Mouse (Mus musculus) intestine, embryonic 15.5 days (tissue): ENCODE data around the gene Ywhaq. TPM values are rescaled to one million over a fixed set of nuclear protein-coding genes. Genes with fewer than 3 reads are reported as not detected.

ENCODE experiments used
- ATAC-seq: fragments of 200-750 bp; cut with Nextera tagmentation; 2 replicates; pipeline ENCODE4 v1.8.0; 2017; ENCODE audit warnings: moderate TSS enrichment, moderate library complexity
- H3K27ac ChIP-seq: fragments of 300-500 bp; sonication (generic); 2 replicates; pipeline ENCODE4 v1.5.1; 2015; ENCODE audit warnings: mild to moderate bottlenecking, inconsistent platforms
- H3K27me3 ChIP-seq: fragments of 300-500 bp; sonication (generic); replicated peaks from 2 replicates; pipeline ENCODE4 v1.6.1; 2015; ENCODE audit warnings: inconsistent platforms
- H3K36me3 ChIP-seq: fragments of 300-500 bp; sonication (generic); 2 replicates; pipeline ENCODE4 v1.6.1; 2015; ENCODE audit warnings: inconsistent platforms
- H3K4me1 ChIP-seq: fragments of 300-500 bp; sonication (generic); replicated peaks from 2 replicates; pipeline ENCODE4 v1.6.1; 2015; ENCODE audit warnings: inconsistent platforms
- H3K4me2 ChIP-seq: fragments of 300-500 bp; sonication (generic); replicated peaks from 2 replicates; pipeline ENCODE4 v1.6.1; 2015; ENCODE audit warnings: mild to moderate bottlenecking, inconsistent platforms
- H3K4me3 ChIP-seq: fragments of 300-500 bp; sonication (generic); replicated peaks from 2 replicates; pipeline ENCODE4 v1.5.1; 2015; ENCODE audit warnings: inconsistent platforms
- H3K9ac ChIP-seq: fragments of 300-500 bp; sonication (generic); 2 replicates; pipeline ENCODE4 v1.6.1; 2015; ENCODE audit warnings: inconsistent platforms
- H3K9me3 ChIP-seq: fragments of 300-500 bp; sonication (generic); 2 replicates; pipeline ENCODE4 v1.6.1; 2016; ENCODE audit warnings: inconsistent platforms
- WGBS: fragments of 180-500 bp; shearing (Covaris S2); methylation state at CpG from one replicate; pipeline ENCODE4 v1.1.7; 2015; 5-methylcytosine and 5-hydroxymethylcytosine counted together
- polyA plus RNA-seq: library from polyadenylated mRNA; unstranded; fragments of >200 nt; fragmentation: Nextera tagmentation; extraction: Ambion mirVana; gene quantifications from 2 replicates; pipeline ENCODE4 v1.2.1, GENCODE M21; 2015

Gene Ywhaq
- polyA plus RNA-seq, 1 experiment from 2014 or later = 671 TPM

GRCm38 (mm10) chr12:21431950-21432349 is 14.5 kb upstream of the Ywhaq start:
- H3K27me3 ChIP-seq = no peaks in the 10 kb centered on the region
- no peak overlapping the region for H3K4me2 ChIP-seq
- H3K4me3 ChIP-seq = no peak overlapping the region
- no peak overlapping the region for H3K9ac ChIP-seq
- H3K36me3 ChIP-seq = no peaks in the 10 kb centered on the region
- no peak; the same call in 1 of the 2 replicates for ATAC-seq
- no peak overlapping the region for H3K27ac ChIP-seq
- no peaks in the 10 kb centered on the region for H3K4me1 ChIP-seq
- H3K9me3 ChIP-seq = no peaks in the 10 kb centered on the region
- WGBS = 56% methylated on average over 8 of the region's 8 CpGs

DNA sequence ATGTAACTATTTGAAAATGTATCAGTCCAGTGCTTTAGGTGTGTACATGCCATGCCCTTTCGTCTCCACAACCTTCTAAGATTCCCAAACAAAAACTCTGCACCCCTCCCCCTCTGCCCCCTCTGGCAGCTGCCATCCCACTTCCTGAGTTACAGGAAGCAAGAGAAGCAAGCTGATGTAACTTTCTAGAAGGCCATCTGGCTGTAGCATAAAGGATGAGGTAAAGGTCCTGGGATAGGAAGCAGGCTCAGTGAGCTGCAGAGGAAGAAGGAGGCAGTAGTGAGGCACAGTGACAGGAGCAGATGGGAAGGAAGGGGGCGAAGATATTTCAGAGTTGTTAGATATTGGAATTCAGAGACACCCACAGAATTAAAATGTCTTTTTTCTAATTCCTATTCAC is 13.6 kb upstream of the Ywhaq start:
- no peaks in the 10 kb centered on the region for H3K27me3 ChIP-seq
- no peaks in the 10 kb centered on the region for H3K9me3 ChIP-seq
- no peak overlapping the region for H3K27ac ChIP-seq
- ATAC-seq = no peak
- H3K36me3 ChIP-seq = no peaks in the 10 kb centered on the region
- peaks cover 1% of the 10 kb centered on the region for H3K4me1 ChIP-seq
- 49% methylated on average over 2 of the region's 2 CpGs for WGBS
- no peak overlapping the region for H3K4me3 ChIP-seq
- no peak overlapping the region for H3K4me2 ChIP-seq
- no peak overlapping the region for H3K9ac ChIP-seq

- Histone ChIP-seq H3K4me2 (no peak overlapping the region), H3K4me1 (peaks cover 9% of the 10 kb centered on the region), H3K36me3 (no peaks in the 10 kb centered on the region), H3K9me3 (no peaks in the 10 kb centered on the region), H3K27ac (no peak overlapping the region), H3K27me3 (no peaks in the 10 kb centered on the region), H3K4me3 (no peak overlapping the region), H3K9ac (no peak overlapping the region)
- no peak for ATAC-seq
- 76% methylated on average over 4 of the region's 4 CpGs for WGBS
Observed at GRCm38 (mm10) chr12:21430140-21430539, 12.7 kb upstream of the Ywhaq start.

- no peak for ATAC-seq
- Histone ChIP-seq H3K27me3 (no peaks in the 10 kb centered on the region), H3K4me3 (no peak overlapping the region), H3K4me1 (peaks cover 9% of the 10 kb centered on the region), H3K36me3 (no peaks in the 10 kb centered on the region), H3K27ac (no peak overlapping the region), H3K4me2 (no peak overlapping the region), H3K9me3 (no peaks in the 10 kb centered on the region), H3K9ac (no peak overlapping the region)
- 76% methylated on average over 1 of the region's 1 CpGs for whole genome bisulfite sequencing
Observed at GRCm38 (mm10) chr12:21429021-21429420, 11.6 kb upstream of the Ywhaq start.

DNA sequence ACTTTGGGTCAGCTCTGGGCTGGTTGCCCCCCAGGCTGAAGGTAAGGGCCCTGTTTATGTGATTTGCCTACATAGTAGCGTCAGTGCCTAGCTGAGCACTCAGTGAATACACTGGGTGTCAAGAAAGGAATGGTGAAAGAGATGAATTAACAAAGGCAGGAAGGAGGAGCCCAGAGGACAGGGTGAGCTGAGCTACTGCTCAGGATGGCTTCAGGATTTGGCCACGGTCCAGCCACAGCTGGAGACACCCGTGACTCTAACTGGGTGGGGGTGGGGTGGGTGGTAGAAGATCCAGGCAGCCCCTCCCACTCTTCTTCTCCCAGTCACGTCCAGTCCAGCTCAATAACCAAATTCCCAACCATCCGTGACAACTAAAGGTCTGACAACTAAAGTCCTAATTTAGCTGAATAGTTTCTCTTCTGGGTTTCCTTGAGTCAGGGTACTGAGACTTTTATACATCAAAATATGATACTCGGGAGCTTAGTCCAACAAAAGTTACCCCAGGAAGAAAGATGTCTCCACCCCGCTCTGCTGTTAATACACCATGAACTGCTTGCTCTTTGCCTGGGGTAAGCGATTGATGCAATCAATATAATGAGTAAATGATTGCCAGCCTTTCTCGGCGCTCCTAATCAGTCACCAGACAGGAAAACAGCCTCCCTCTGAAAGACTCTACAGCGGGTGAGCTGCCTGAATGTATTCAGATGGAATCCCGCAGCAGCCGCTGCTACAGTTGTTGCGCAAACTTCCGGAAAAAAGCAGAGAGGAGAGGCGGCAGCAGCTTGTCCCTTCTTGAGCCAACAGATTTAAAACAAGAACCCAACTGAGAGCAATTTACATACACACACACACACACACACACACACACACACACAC is 8.9 kb upstream of the Ywhaq start:
- Histone ChIP-seq H3K4me3 (peak overlapping the region; percentile 23), H3K36me3 (no peaks in the 10 kb centered on the region), H3K27ac (peak overlapping the region; percentile 61), H3K9me3 (no peaks in the 10 kb centered on the region), H3K4me1 (peaks cover 9% of the 10 kb centered on the region), H3K9ac (0 out of 2 replicates have a peak overlapping the region, but pooled peaks have one; percentile 20), H3K27me3 (no peaks in the 10 kb centered on the region), H3K4me2 (peak overlapping the region; percentile 56)
- 7% methylated on average over 16 of the region's 16 CpGs for WGBS
- peak; percentile 96 for ATAC-seq

DNA sequence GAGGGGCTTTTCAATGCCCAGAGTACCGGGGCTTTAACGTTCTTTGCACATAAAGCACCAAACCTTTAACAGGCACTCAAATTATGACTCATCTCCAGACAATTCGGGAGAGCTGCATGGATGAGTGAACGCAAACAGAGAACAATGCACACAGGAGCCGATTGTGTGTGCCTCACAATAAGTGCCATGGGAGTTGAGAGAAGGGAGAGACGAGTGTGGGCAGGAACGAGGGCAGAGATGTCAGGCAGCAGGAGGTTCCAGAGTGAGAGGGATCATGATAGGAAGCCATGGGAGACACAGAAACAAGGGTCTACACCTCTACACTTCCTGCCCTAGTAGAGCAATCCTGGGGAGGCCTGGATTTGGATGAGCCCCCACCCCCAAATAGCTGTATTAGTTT is 7.2 kb upstream of the Ywhaq start:
- H3K36me3 ChIP-seq = no peaks in the 10 kb centered on the region
- no peaks in the 10 kb centered on the region for H3K27me3 ChIP-seq
- WGBS = 41% methylated on average over 7 of the region's 7 CpGs
- H3K4me3 ChIP-seq = no peak overlapping the region
- ATAC-seq = no peak
- no peak overlapping the region for H3K9ac ChIP-seq
- no peaks in the 10 kb centered on the region for H3K9me3 ChIP-seq
- no peak overlapping the region for H3K4me2 ChIP-seq
- H3K27ac ChIP-seq = no peak overlapping the region
- peaks cover 9% of the 10 kb centered on the region for H3K4me1 ChIP-seq

GRCm38 (mm10) chr12:21418621-21419131 is 1.2 kb upstream of the Ywhaq start:
- ATAC-seq = no peak
- Histone ChIP-seq H3K9me3 (no peaks in the 10 kb centered on the region), H3K4me3 (peak overlapping the region; percentile 90), H3K4me1 (peaks cover 4% of the 10 kb centered on the region), H3K9ac (peak overlapping the region; percentile 64), H3K4me2 (peak overlapping the region; percentile 63), H3K36me3 (peaks cover 5% of the 10 kb centered on the region; the same call in 1 of the 2 replicates), H3K27ac (peak overlapping the region; percentile 25), H3K27me3 (no peaks in the 10 kb centered on the region)
- WGBS = 36% methylated on average over 11 of the region's 11 CpGs

- H3K27ac ChIP-seq = peak overlapping the region; percentile 73
- peak overlapping the region; percentile 64 for H3K9ac ChIP-seq
- H3K4me3 ChIP-seq = peak overlapping the region; percentile 90
- H3K9me3 ChIP-seq = no peaks in the 10 kb centered on the region
- 5% methylated on average over 10 of the region's 10 CpGs for WGBS
- H3K36me3 ChIP-seq = peaks cover 6% of the 10 kb centered on the region
- H3K4me2 ChIP-seq = peak overlapping the region; percentile 63
- no peaks in the 10 kb centered on the region for H3K27me3 ChIP-seq
- no peak for ATAC-seq
- H3K4me1 ChIP-seq = peaks cover 4% of the 10 kb centered on the region
Observed at GRCm38 (mm10) chr12:21418083-21418482, 646 bp upstream of the Ywhaq start.

DNA sequence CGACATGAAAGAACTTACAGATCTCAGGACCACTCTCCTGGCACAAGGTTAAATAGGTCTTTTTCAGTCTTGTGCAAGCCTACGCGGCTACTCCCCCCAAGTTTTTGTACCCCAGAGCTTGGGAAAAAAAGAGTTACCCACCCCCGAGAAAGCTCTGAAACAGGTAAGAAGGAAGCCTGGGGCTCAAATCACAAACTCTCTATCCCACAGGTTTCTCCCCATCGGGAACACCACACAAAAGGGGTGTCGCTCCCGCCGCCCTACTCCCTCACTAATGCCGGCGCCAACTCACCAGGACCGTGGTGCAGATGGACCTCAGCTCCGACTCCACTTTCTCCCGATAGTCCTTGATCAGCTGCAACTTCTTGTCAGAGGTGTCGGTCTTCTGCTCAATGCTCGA is 931 bp downstream of the Ywhaq start:
- Histone ChIP-seq H3K27me3 (no peaks in the 10 kb centered on the region), H3K9ac (peak overlapping the region; percentile 57), H3K4me3 (peak overlapping the region; percentile 90), H3K4me1 (peaks cover 4% of the 10 kb centered on the region), H3K36me3 (peaks cover 19% of the 10 kb centered on the region), H3K9me3 (no peaks in the 10 kb centered on the region), H3K4me2 (peak overlapping the region; percentile 65), H3K27ac (no peak overlapping the region)
- under 1% methylated on average over 14 of the region's 15 CpGs for WGBS
- ATAC-seq = no peak

- Histone ChIP-seq H3K27me3 (no peaks in the 10 kb centered on the region), H3K4me2 (no peak overlapping the region), H3K9me3 (no peaks in the 10 kb centered on the region), H3K27ac (no peak overlapping the region), H3K4me3 (no peak overlapping the region), H3K4me1 (no peaks in the 10 kb centered on the region; the same call in 1 of the 2 replicates), H3K36me3 (peaks cover 43% of the 10 kb centered on the region), H3K9ac (no peak overlapping the region)
- 84% methylated on average over 2 of the region's 2 CpGs for WGBS
- ATAC-seq = no peak
Observed at GRCm38 (mm10) chr12:21410620-21411019, 6.8 kb downstream of the Ywhaq start.

GRCm38 (mm10) chr12:21409651-21410050 is 7.8 kb downstream of the Ywhaq start:
- Histone ChIP-seq H3K9me3 (no peaks in the 10 kb centered on the region), H3K4me1 (no peaks in the 10 kb centered on the region), H3K9ac (no peak overlapping the region), H3K36me3 (peaks cover 43% of the 10 kb centered on the region), H3K27me3 (no peaks in the 10 kb centered on the region), H3K4me2 (no peak overlapping the region), H3K4me3 (no peak overlapping the region), H3K27ac (no peak overlapping the region)
- WGBS = 98% methylated on average over 3 of the region's 3 CpGs
- no peak for ATAC-seq

GRCm38 (mm10) chr12:21408789-21409367 is 8.6 kb downstream of the Ywhaq start:
- Histone ChIP-seq H3K27ac (no peak overlapping the region), H3K4me1 (no peaks in the 10 kb centered on the region), H3K9ac (no peak overlapping the region), H3K4me2 (no peak overlapping the region), H3K27me3 (no peaks in the 10 kb centered on the region), H3K4me3 (no peak overlapping the region), H3K9me3 (no peaks in the 10 kb centered on the region), H3K36me3 (peaks cover 39% of the 10 kb centered on the region)
- ATAC-seq = peak; percentile 78
- WGBS = 88% methylated on average over 2 of the region's 2 CpGs
